Mouse (Mus musculus): ENCODE measurements around the gene Unc5c. TPM values are rescaled to one million over a fixed set of nuclear protein-coding genes. Genes with fewer than 3 reads are reported as not detected.

The Unc5c gene
- polyA plus RNA-seq, 1 experiment = 0.15 TPM

DNA sequence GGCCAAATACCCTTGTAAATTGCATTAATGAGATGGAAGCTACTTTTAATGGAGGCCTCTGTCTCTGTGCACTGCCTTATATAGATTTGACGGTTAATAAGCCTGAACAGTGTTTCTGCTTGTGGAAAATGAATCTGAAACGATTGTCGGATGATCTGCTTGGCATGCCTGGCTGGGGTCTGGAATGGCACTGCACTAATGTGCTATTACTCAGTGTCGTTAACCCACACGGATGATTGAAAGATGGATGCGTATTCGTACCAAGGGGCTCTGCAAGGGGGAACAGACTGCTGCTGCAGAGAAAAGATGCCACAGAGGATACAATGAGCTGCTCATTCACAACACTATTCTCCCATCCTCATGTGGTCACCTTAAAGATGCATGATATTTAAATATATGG lies 75.7 kb downstream of the Unc5c start:
- WGBS = 87% methylated on average over 7 of the region's 7 CpGs

DNA sequence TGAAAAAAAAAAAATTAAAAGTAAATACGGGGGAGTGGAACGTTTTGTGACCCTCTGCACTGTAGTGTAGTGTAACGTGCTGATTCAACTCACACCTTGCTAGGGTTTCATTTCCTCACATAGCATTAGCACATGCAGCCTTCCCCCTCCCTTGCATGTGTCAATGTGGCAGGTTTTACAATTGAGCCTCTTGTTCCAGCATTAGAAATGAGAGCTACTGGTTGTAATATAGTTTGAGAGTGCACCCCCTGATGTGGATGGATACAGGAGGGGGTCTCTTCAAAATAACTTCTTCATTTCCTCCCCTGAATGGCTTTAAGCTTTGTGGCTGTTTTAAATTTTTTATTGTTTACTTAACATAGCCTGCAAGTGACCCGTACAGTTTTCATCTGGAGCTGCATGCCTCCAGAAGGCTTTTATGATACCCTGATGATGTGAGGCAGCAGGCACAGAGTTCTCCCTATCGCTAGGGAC lies 82.4 kb downstream of the Unc5c start:
- TF ChIP-seq CTCF (IDR thresholded peaks at IDR 0.05; ENCODE audit: extremely low read depth, insufficient read length, insufficient replicate concordance, low read depth, low read length) = no peak
- Histone ChIP-seq H3K4me3 (ENCODE audit: low read depth, low read length) (no peak overlapping the region), H3K4me1 (ENCODE audit: control insufficient read depth, insufficient read depth, insufficient read length, low read length) (no peaks in the 10 kb centered on the region), H3K27me3 (ENCODE audit: control insufficient read depth, insufficient read depth, low read length) (no peaks in the 10 kb centered on the region), H3K36me3 (ENCODE audit: control insufficient read depth, insufficient read depth, low read length) (no peaks in the 10 kb centered on the region), H3K27ac (ENCODE audit: insufficient read depth, low read depth, low read length) (no peak overlapping the region)
- 45% methylated on average over 5 of the region's 5 CpGs for WGBS

More for the DNA sequence above, 75.7 kb downstream of the Unc5c start:
- H3K27me3 ChIP-seq (ENCODE audit: control insufficient read depth, insufficient read depth, low read length) = no peaks in the 10 kb centered on the region
- H3K27ac ChIP-seq (ENCODE audit: insufficient read depth, low read depth, low read length) = no peak overlapping the region
- H3K4me1 ChIP-seq (ENCODE audit: control insufficient read depth, insufficient read depth, insufficient read length, low read length) = no peaks in the 10 kb centered on the region
- no peak for TF ChIP-seq POLR2A (IDR thresholded peaks at IDR 0.05; ENCODE audit: low read depth, low read length)
- TF ChIP-seq CTCF (IDR thresholded peaks at IDR 0.05; ENCODE audit: extremely low read depth, insufficient read length, insufficient replicate concordance, low read depth, low read length) = no peak
- H3K36me3 ChIP-seq (ENCODE audit: control insufficient read depth, insufficient read depth, low read length) = no peaks in the 10 kb centered on the region
- H3K4me3 ChIP-seq (ENCODE audit: low read depth, low read length) = no peak overlapping the region

DNA sequence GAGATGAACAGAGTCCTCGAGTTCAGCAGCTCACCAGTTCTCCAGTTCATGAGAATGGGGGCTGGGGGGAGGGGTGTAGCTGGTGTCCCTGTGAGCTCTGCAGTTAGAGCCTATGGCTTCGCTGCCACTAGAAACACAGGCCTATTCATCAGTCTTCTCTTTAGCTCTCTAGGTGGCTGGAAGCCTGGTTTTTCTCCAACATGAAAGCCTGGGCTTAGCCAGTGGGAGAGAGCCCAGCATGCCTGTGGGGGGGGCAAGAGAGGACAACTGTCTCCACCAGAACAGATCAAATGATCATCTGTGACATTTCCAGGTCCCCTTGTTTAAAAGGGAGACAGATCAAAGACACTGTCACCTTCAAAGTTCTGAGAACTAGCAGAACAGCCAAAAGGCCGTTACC lies 84.6 kb downstream of the Unc5c start:
- whole genome bisulfite sequencing = 60% methylated on average over 3 of the region's 3 CpGs
- Histone ChIP-seq H3K4me1 (ENCODE audit: control insufficient read depth, insufficient read depth, insufficient read length, low read length) (no peaks in the 10 kb centered on the region), H3K4me3 (ENCODE audit: low read depth, low read length) (no peak overlapping the region), H3K27ac (ENCODE audit: insufficient read depth, low read depth, low read length) (no peak overlapping the region), H3K36me3 (ENCODE audit: control insufficient read depth, insufficient read depth, low read length) (no peaks in the 10 kb centered on the region), H3K27me3 (ENCODE audit: control insufficient read depth, insufficient read depth, low read length) (no peaks in the 10 kb centered on the region)
- no peak for TF ChIP-seq CTCF (IDR thresholded peaks at IDR 0.05; ENCODE audit: extremely low read depth, insufficient read length, insufficient replicate concordance, low read depth, low read length)
- TF ChIP-seq POLR2A (IDR thresholded peaks at IDR 0.05; ENCODE audit: low read depth, low read length) = no peak

DNA sequence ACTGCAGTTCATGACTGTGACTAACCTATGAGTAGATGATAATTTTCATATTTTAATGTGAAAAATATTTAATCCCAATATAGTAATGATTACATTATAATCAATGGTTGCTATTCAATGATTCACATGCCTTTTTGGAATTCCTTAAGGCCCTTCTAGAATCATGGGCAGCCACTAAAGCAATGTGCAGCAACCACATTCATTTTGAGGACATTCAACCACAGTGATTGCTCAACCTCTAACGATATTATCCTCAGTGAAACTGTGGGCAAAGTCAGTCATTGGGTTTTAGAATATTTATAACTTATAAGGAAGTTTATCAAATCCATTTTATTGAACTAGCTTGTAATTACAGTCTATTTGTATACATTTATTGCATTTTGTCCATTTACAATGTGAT lies 87.9 kb downstream of the Unc5c start:
- Histone ChIP-seq H3K36me3 (ENCODE audit: control insufficient read depth, insufficient read depth, low read length) (no peaks in the 10 kb centered on the region), H3K4me1 (ENCODE audit: control insufficient read depth, insufficient read depth, insufficient read length, low read length) (no peaks in the 10 kb centered on the region), H3K27ac (ENCODE audit: insufficient read depth, low read depth, low read length) (no peak overlapping the region), H3K27me3 (ENCODE audit: control insufficient read depth, insufficient read depth, low read length) (no peaks in the 10 kb centered on the region), H3K4me3 (ENCODE audit: low read depth, low read length) (no peak overlapping the region)
- 41% methylated on average over 1 of the region's 1 CpGs for WGBS
- TF ChIP-seq POLR2A (IDR thresholded peaks at IDR 0.05; ENCODE audit: low read depth, low read length) = no peak
- no peak for TF ChIP-seq CTCF (IDR thresholded peaks at IDR 0.05; ENCODE audit: extremely low read depth, insufficient read length, insufficient replicate concordance, low read depth, low read length)

DNA sequence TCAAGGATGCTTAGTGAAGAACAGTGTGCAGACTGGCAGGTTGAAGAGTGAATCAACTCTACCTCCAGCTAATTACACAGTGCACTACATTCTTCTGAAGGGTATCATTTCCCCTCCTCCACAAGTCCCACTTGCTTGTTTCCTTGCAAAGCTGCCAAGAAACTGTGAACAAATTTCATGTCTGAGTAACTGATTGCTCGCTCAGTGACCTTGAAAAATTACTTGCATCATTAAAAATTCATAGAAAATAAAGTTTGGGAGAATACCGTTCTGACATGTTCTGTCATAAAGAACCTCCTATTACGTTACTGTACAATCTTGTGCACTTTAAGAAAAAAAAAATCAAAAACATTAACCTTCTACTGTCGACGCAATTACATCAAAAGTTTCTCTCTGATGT lies 92.1 kb downstream of the Unc5c start:
- TF ChIP-seq POLR2A (IDR thresholded peaks at IDR 0.05; ENCODE audit: low read depth, low read length) (no peak), CTCF (IDR thresholded peaks at IDR 0.05; ENCODE audit: extremely low read depth, insufficient read length, insufficient replicate concordance, low read depth, low read length) (no peak)
- H3K27me3 ChIP-seq (ENCODE audit: control insufficient read depth, insufficient read depth, low read length) = no peaks in the 10 kb centered on the region
- no peak overlapping the region for H3K4me3 ChIP-seq (ENCODE audit: low read depth, low read length)
- no peaks in the 10 kb centered on the region for H3K4me1 ChIP-seq (ENCODE audit: control insufficient read depth, insufficient read depth, insufficient read length, low read length)
- no peak overlapping the region for H3K27ac ChIP-seq (ENCODE audit: insufficient read depth, low read depth, low read length)
- WGBS = 80% methylated on average over 5 of the region's 5 CpGs
- no peaks in the 10 kb centered on the region for H3K36me3 ChIP-seq (ENCODE audit: control insufficient read depth, insufficient read depth, low read length)

DNA sequence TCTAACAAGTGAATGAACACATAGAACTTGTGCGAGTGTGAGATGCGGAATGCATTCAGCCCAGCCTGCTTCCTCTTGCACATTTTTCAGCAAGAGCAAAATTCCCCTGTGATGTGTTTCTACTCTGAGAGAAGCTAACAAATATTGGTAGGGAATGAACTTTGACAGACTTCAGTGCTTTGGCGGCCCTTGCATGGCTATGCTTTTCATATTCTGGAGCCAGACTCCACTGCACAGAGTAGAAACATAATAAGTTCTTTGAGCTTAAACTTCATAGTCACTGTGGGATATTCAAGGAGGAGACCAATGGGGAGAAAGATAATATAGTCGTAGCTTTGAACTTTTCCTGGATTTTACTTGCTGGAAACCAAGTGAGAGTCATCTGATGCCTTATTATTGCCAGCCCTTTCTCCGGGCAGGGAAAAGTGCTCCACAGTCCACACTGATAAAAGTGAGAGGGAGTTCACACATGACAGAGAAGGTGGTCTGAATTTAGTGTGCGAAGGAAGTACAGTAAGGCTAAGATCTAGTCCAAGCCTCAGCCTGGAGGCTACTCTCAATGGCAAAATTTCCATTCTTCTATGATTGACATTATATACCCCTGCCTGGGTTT lies 110.2 kb downstream of the Unc5c start:
- H3K4me3 ChIP-seq (ENCODE audit: low read depth, low read length) = no peak overlapping the region
- WGBS = 73% methylated on average over 6 of the region's 6 CpGs
- no peaks in the 10 kb centered on the region for H3K27me3 ChIP-seq (ENCODE audit: control insufficient read depth, insufficient read depth, low read length)
- H3K36me3 ChIP-seq (ENCODE audit: control insufficient read depth, insufficient read depth, low read length) = no peaks in the 10 kb centered on the region
- H3K4me1 ChIP-seq (ENCODE audit: control insufficient read depth, insufficient read depth, insufficient read length, low read length) = no peaks in the 10 kb centered on the region
- H3K27ac ChIP-seq (ENCODE audit: insufficient read depth, low read depth, low read length) = no peak overlapping the region
- TF ChIP-seq CTCF (IDR thresholded peaks at IDR 0.05; ENCODE audit: extremely low read depth, insufficient read length, insufficient replicate concordance, low read depth, low read length) (no peak), POLR2A (IDR thresholded peaks at IDR 0.05; ENCODE audit: low read depth, low read length) (no peak)

DNA sequence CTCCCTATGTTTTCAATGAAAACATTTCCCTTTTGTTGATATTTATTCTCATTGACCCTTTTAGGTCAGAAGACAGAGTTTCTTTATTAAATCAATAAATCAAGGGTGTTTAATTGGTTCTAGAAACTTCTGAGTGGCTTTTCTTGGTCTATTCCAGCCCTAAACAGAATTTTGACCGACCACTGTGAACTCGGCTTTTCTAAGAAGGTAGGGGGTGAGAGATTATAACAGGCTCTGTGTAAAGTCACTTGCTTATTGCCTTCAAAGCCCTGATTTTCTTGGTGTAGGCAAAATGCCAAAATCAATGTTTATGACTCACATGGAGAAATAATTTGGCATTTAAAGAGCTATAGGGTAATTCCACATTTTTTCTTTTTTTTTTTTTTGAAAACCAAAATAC lies 112.4 kb downstream of the Unc5c start:
- Histone ChIP-seq H3K4me3 (ENCODE audit: low read depth, low read length) (no peak overlapping the region), H3K27me3 (ENCODE audit: control insufficient read depth, insufficient read depth, low read length) (no peaks in the 10 kb centered on the region), H3K4me1 (ENCODE audit: control insufficient read depth, insufficient read depth, insufficient read length, low read length) (no peaks in the 10 kb centered on the region), H3K27ac (ENCODE audit: insufficient read depth, low read depth, low read length) (no peak overlapping the region), H3K36me3 (ENCODE audit: control insufficient read depth, insufficient read depth, low read length) (no peaks in the 10 kb centered on the region)
- TF ChIP-seq CTCF (IDR thresholded peaks at IDR 0.05; ENCODE audit: extremely low read depth, insufficient read length, insufficient replicate concordance, low read depth, low read length) (no peak), POLR2A (IDR thresholded peaks at IDR 0.05; ENCODE audit: low read depth, low read length) (no peak)
- 68% methylated on average over 2 of the region's 2 CpGs for WGBS

All from small intestine, adult 2 months (tissue).